Mouse (Mus musculus) CH12.LX (cell line): ENCODE data around the gene Srgap2. TPM values are rescaled to one million over a fixed set of nuclear protein-coding genes. Genes with fewer than 3 reads are reported as not detected.

Experiments used
- DNase-seq: peaks from one replicate; pipeline ENCODE4 v3.0.0-alpha.2; 2013; ENCODE audit errors: extremely low read depth
- H3K27ac ChIP-seq: 2 replicates; pipeline ENCODE4 v1.5.1; 2012; ENCODE audit warnings: low read depth, mild to moderate bottlenecking, control low read depth, moderate library complexity; ENCODE audit not compliant: insufficient read depth
- H3K27me3 ChIP-seq: replicated peaks from 2 replicates; pipeline ENCODE3; 2012; ENCODE audit warnings: inconsistent platforms
- H3K36me3 ChIP-seq, 2 experiments: replicated peaks in 1 of 2; 2 replicates each; pipeline versions ENCODE3 to v1.6.1; 2012; ENCODE audit warnings: inconsistent platforms in 1 of 2, low read length in 1 of 2, mild to moderate bottlenecking in 1 of 2, mixed read lengths in 1 of 2, moderate library complexity in 1 of 2; ENCODE audit not compliant: control insufficient read depth in 1 of 2, insufficient read depth in 1 of 2
- H3K4me1 ChIP-seq, 2 experiments: 2 replicates each; pipeline ENCODE4 v1.6.1; 2012; ENCODE audit warnings: inconsistent platforms in 1 of 2, moderate library complexity in 1 of 2; ENCODE audit not compliant: insufficient read depth in 2 of 2, control insufficient read depth in 1 of 2
- H3K4me2 ChIP-seq: 2 replicates; pipeline ENCODE4 v1.6.1; 2012; ENCODE audit warnings: low read depth, mild to moderate bottlenecking, control low read depth; ENCODE audit not compliant: poor library complexity, insufficient read depth, severe bottlenecking
- H3K4me3 ChIP-seq, 3 experiments: fragments of 150-350 bp in 1 of 3; sonication (generic) in 1 of 3; replicated peaks in 1 of 3; 2 replicates each; pipeline versions ENCODE3 to v1.5.1; 2011 to 2012; ENCODE audit warnings: low read depth in 2 of 3, low read length in 2 of 3, mild to moderate bottlenecking in 2 of 3, moderate library complexity in 2 of 3, control low read depth in 1 of 3, improper control_type of control experiment in 1 of 3, inconsistent platforms in 1 of 3, mixed read lengths in 1 of 3; ENCODE audit not compliant: poor library complexity in 1 of 3
- H3K79me2 ChIP-seq: replicated peaks from 2 replicates; pipeline ENCODE4 v1.6.1; 2012; ENCODE audit warnings: mild to moderate bottlenecking, moderate library complexity; ENCODE audit not compliant: control insufficient read depth, poor library complexity, insufficient read depth, severe bottlenecking; ENCODE audit errors: extremely low read depth
- H3K9ac ChIP-seq: 2 replicates; pipeline ENCODE4 v1.6.1; 2012; ENCODE audit warnings: low read depth, mild to moderate bottlenecking, control low read depth, moderate library complexity; ENCODE audit not compliant: insufficient read depth
- H3K9me3 ChIP-seq: replicated peaks from 2 replicates; pipeline ENCODE3; 2012; ENCODE audit warnings: low read length, inconsistent platforms, mixed read lengths
- CHD1 ChIP-seq: IDR thresholded peaks from 2 replicates; pipeline ENCODE4 v1.6.1; 2012; ENCODE audit warnings: low read depth, low read length, improper control_type of control experiment, inconsistent platforms
- CHD2 ChIP-seq: IDR thresholded peaks from 2 replicates; pipeline ENCODE4 v1.6.1; 2011; ENCODE audit warnings: low read length, improper control_type of control experiment
- CTCF ChIP-seq, 2 experiments: IDR thresholded peaks in 1 of 2; conservative IDR thresholded peaks in 1 of 2; 2 replicates each; pipeline ENCODE4 v1.5.1; 2011 to 2012; ENCODE audit warnings: low read depth in 2 of 2, low read length in 2 of 2, improper control_type of control experiment in 1 of 2, inconsistent platforms in 1 of 2, mild to moderate bottlenecking in 1 of 2, moderate library complexity in 1 of 2
- E2F4 ChIP-seq: IDR thresholded peaks from 2 replicates; pipeline ENCODE4 v1.6.1; 2011; ENCODE audit warnings: low read depth, low read length, improper control_type of control experiment; ENCODE audit not compliant: insufficient replicate concordance
- ELF1 ChIP-seq: IDR thresholded peaks from 2 replicates; pipeline ENCODE4 v1.6.1; 2014; ENCODE audit warnings: low read depth, mild to moderate bottlenecking, inconsistent platforms, low read length, improper control_type of control experiment
- EP300 ChIP-seq: IDR thresholded peaks from 2 replicates; pipeline ENCODE4 v1.6.1; 2011; ENCODE audit warnings: low read length, improper control_type of control experiment
- GABPA ChIP-seq: IDR thresholded peaks from 2 replicates; pipeline ENCODE4 v1.6.1; 2012; ENCODE audit warnings: low read depth, low read length, improper control_type of control experiment, inconsistent platforms; ENCODE audit not compliant: insufficient replicate concordance
- JUND ChIP-seq: conservative IDR thresholded peaks from 2 replicates; pipeline ENCODE4 v1.6.1; 2011; ENCODE audit warnings: low read depth, low read length, improper control_type of control experiment
- MAFK ChIP-seq: IDR thresholded peaks from 2 replicates; pipeline ENCODE4 v1.6.1; 2011; ENCODE audit warnings: low read length, improper control_type of control experiment; ENCODE audit not compliant: insufficient replicate concordance
- MEF2A ChIP-seq: IDR thresholded peaks from 2 replicates; pipeline ENCODE4 v1.6.1; 2014; ENCODE audit warnings: low read depth, mild to moderate bottlenecking, inconsistent platforms, low read length, improper control_type of control experiment, borderline replicate concordance
- MYC ChIP-seq: IDR thresholded peaks from 2 replicates; pipeline ENCODE4 v1.6.1; 2011; ENCODE audit warnings: low read depth, mild to moderate bottlenecking, improper control_type of control experiment, low read length
- NRF1 ChIP-seq: IDR thresholded peaks from 2 replicates; pipeline ENCODE4 v1.6.1; 2014; ENCODE audit warnings: low read depth, mild to moderate bottlenecking, inconsistent platforms, low read length, improper control_type of control experiment, moderate library complexity
- POLR2A ChIP-seq: IDR thresholded peaks from 2 replicates; pipeline ENCODE4 v1.6.1; 2011; ENCODE audit warnings: low read depth, mild to moderate bottlenecking, improper control_type of control experiment, low read length
- POLR2AphosphoS2 ChIP-seq: IDR thresholded peaks from 2 replicates; pipeline ENCODE4 v1.6.1; 2011; ENCODE audit warnings: low read depth, low read length, improper control_type of control experiment
- RAD21 ChIP-seq: IDR thresholded peaks from 2 replicates; pipeline ENCODE4 v1.6.1; 2011; ENCODE audit warnings: low read depth, mild to moderate bottlenecking, low read length, improper control_type of control experiment, moderate library complexity
- SIN3A ChIP-seq: IDR thresholded peaks from 2 replicates; pipeline ENCODE4 v1.6.1; 2012; ENCODE audit warnings: low read length, improper control_type of control experiment, inconsistent platforms
- USF1 ChIP-seq: IDR thresholded peaks from 2 replicates; pipeline ENCODE4 v1.6.1; 2014; ENCODE audit warnings: low read depth, mild to moderate bottlenecking, inconsistent platforms, low read length, improper control_type of control experiment
- dilution Hi-C: fragments of 300-500 bp; cut with MboI; formaldehyde crosslinking; loops from 2 replicates; pipeline ENCODE4 v1.14.3; 2020; ENCODE audit warnings: low sequenced_read_pairs; ENCODE audit not compliant: extremely low pct_unique_long_range_greater_than_20kb, extremely low pct_ligation_motif_present
- in situ Hi-C: fragments of 300-500 bp; cut with MboI; formaldehyde crosslinking; loops from 3 replicates; pipeline ENCODE4 v1.14.3; 2019; ENCODE audit warnings: low sequenced_read_pairs, low pct_ligation_motif_present, low pct_unique_long_range_greater_than_20kb, mixed read lengths
- polyA plus RNA-seq: library from polyadenylated mRNA; unstranded; fragments of >175 nt; gene quantifications from 2 replicates; pipeline ENCODE4 v1.2.1, GENCODE M21; 2012; ENCODE audit warnings: low read depth; ENCODE audit not compliant: insufficient read length
- total RNA-seq, 2 experiments: library from RNA; depleted of rRNA; stranded (reverse); fragments of 300-350 nt in 1 of 2; fragments of >200 nt in 1 of 2; gene quantifications; 2 replicates each; pipeline ENCODE4 v1.2.3; 2012 to 2014

Gene Srgap2
- total and polyA plus RNA-seq, 3 experiments = 9.7 to 28.1 (median 26.8) TPM

DNA sequence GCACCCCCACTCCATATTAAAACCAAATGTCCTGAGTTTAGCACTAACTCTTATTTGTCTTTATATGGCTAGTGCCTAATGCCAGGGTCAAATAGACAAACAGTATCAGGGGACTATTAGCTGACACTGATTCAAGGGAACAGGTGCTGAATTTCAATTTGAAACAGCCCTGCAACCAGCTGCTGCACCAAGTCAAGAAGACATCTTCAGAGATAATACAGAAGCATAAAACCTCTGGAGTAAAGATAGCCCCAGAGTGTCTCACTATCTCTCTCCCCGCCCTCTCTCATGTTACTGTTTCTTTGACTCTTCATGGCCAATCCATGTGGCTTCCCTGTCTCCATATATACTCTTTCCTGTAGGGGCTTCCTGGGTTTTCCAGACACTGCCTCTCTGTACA is 167.5 kb downstream of the Srgap2 start:
- Histone ChIP-seq H3K9me3 (no peaks in the 10 kb centered on the region), H3K4me1 (peaks cover 2 to 36% of the 10 kb centered on the region in 2 experiments; a peak in 3 of 4 replicates), H3K27ac (no peak overlapping the region), H3K79me2 (no peaks in the 10 kb centered on the region), H3K27me3 (no peaks in the 10 kb centered on the region), H3K9ac (no peak overlapping the region), H3K4me3 (no peak overlapping the region), H3K36me3 (peaks cover 22 to 43% of the 10 kb centered on the region in 2 experiments), H3K4me2 (no peak overlapping the region)
- no peak for DNase-seq
- TF ChIP-seq MYC = no peak
- TF ChIP-seq POLR2AphosphoS2 = no peak
- TF ChIP-seq POLR2A = no peak
- TF ChIP-seq GABPA = no peak
- TF ChIP-seq NRF1 = no peak
- in situ Hi-C loops = no loop called here
- dilution Hi-C loops = no loop called here

DNA sequence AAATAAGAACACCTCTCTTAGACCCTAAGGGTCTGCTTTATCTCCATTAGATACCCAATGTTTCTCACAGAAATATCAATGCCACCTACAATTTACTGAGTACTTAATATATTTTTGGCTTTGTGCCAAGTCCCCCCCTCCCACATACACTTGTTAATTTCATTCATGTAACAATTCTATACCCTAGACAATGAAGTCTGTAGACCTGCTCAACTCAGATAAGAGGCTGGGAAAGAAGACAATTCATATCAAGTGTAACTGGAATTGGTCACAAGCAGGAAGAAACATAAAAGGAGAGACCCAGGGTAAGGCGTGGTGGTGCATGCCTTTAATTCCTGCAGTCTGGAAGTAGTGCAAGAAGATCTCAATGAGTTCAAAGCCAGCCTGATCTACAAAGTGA is 169.9 kb downstream of the Srgap2 start:
- Histone ChIP-seq H3K79me2 (no peaks in the 10 kb centered on the region), H3K36me3 (peaks cover 21 to 52% of the 10 kb centered on the region in 2 experiments), H3K9me3 (no peaks in the 10 kb centered on the region), H3K27ac (no peak overlapping the region), H3K9ac (no peak overlapping the region), H3K4me3 (no peak overlapping the region), H3K4me2 (no peak overlapping the region), H3K27me3 (no peaks in the 10 kb centered on the region)
- DNase-seq = no peak
- dilution Hi-C loops = no loop called here
- TF ChIP-seq GABPA = no peak
- no peak for TF ChIP-seq MAFK
- no peak for TF ChIP-seq E2F4
- no peak for TF ChIP-seq EP300
- no peak for TF ChIP-seq CHD1
- TF ChIP-seq JUND = no peak
- TF ChIP-seq CTCF (conservative IDR thresholded peaks at IDR 0.05 in 1 of 2, IDR thresholded peaks at IDR 0.05 in 1 of 2; ENCODE audit: low read depth in 2 of 2, low read length in 2 of 2) = no peak
- TF ChIP-seq SIN3A = no peak
- TF ChIP-seq CHD2 = no peak
- no peak for TF ChIP-seq ELF1
- TF ChIP-seq, all 38 proteins: peak for 0
- H3K4me1 ChIP-seq = peaks cover 0 to 17% of the 10 kb centered on the region in 2 experiments; a peak in 1 of 4 replicates
- in situ Hi-C loops = no loop called here

DNA sequence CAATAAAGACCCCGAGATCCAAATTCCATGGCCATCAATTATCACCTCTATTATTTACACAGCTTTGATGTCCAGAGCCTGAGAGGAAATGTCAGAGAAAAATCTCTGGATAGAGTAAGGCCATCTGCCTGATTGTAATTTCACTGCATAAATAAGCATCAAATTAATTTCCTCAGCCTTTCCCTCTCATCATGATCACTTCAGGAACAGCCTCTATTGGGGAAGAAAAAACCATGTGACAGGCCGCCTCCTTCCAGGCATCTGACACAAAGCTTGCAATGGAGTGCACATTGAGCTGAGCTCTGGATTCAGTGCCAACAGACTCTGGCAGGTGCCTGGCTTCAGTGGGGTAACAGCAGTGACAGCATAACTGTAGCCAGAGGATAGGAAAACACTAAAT is 175.7 kb downstream of the Srgap2 start:
- Histone ChIP-seq H3K4me3 (no peak overlapping the region), H3K9ac (no peak overlapping the region), H3K4me1 (peaks cover 0 to 17% of the 10 kb centered on the region in 2 experiments; a peak in 3 of 4 replicates), H3K79me2 (no peaks in the 10 kb centered on the region), H3K4me2 (no peak overlapping the region), H3K9me3 (no peaks in the 10 kb centered on the region), H3K27me3 (no peaks in the 10 kb centered on the region), H3K27ac (no peak overlapping the region), H3K36me3 (peaks cover 29 to 83% of the 10 kb centered on the region in 2 experiments)
- in situ Hi-C loops = no loop called here
- no peak for DNase-seq
- TF ChIP-seq USF1 (no peak), E2F4 (no peak), MEF2A (no peak), EP300 (no peak), RAD21 (no peak), POLR2AphosphoS2 (no peak)
- dilution Hi-C loops = no loop called here
